Mouse (Mus musculus): ENCODE measurements around the gene Pafah1b1.

Pafah1b1 gene

GRCm38 (mm10) chr11:74724235-74724791, at the start of gene Pafah1b1:
TSS of gene Pafah1b1 (minus strand) at chr11:74724670.
- peak; percentile 84 for DNase-seq (ENCODE audit: low read depth, low spot score)

GRCm38 (mm10) chr11:74772386-74772785, 47.9 kb upstream of the Pafah1b1 start:
- DNase-seq (ENCODE audit: low read depth, low spot score): no peak

GRCm38 (mm10) chr11:74771650-74772049, 47.2 kb upstream of the Pafah1b1 start:
- DNase-seq (ENCODE audit: low read depth, low spot score): peak; percentile 21

- peak; percentile 54 for DNase-seq (ENCODE audit: low read depth, low spot score)
Observed at GRCm38 (mm10) chr11:74771234-74771633, 46.8 kb upstream of the Pafah1b1 start.

GRCm38 (mm10) chr11:74770595-74771207, 46.2 kb upstream of the Pafah1b1 start, which contains the start of gene Mettl16:
TSS of gene Mettl16 (plus strand) at chr11:74770830.
- DNase-seq (ENCODE audit: low read depth, low spot score): peak; percentile 99

GRCm38 (mm10) chr11:74770037-74770436, 45.6 kb upstream of the Pafah1b1 start:
- DNase-seq (ENCODE audit: low read depth, low spot score): no peak

GRCm38 (mm10) chr11:74768045-74768444, 43.6 kb upstream of the Pafah1b1 start:
- peak; percentile 46 for DNase-seq (ENCODE audit: low read depth, low spot score)

GRCm38 (mm10) chr11:74767469-74767868, 43.0 kb upstream of the Pafah1b1 start:
- no peak for DNase-seq (ENCODE audit: low read depth, low spot score)

GRCm38 (mm10) chr11:74763960-74764625, 39.6 kb upstream of the Pafah1b1 start:
- DNase-seq (ENCODE audit: low read depth, low spot score): peak; percentile 52

GRCm38 (mm10) chr11:74761011-74761705, 36.7 kb upstream of the Pafah1b1 start:
- no peak for DNase-seq (ENCODE audit: low read depth, low spot score)

- no peak for DNase-seq (ENCODE audit: low read depth, low spot score)
Observed at GRCm38 (mm10) chr11:74756631-74757030, 32.2 kb upstream of the Pafah1b1 start.

- no peak for DNase-seq (ENCODE audit: low read depth, low spot score)
Observed at GRCm38 (mm10) chr11:74751352-74752066, 27.0 kb upstream of the Pafah1b1 start.

GRCm38 (mm10) chr11:74750662-74751351, 26.3 kb upstream of the Pafah1b1 start:
- no peak for DNase-seq (ENCODE audit: low read depth, low spot score)

- DNase-seq (ENCODE audit: low read depth, low spot score): no peak
Observed at GRCm38 (mm10) chr11:74749241-74749640, 24.8 kb upstream of the Pafah1b1 start.

GRCm38 (mm10) chr11:74748022-74748421, 23.6 kb upstream of the Pafah1b1 start:
- DNase-seq (ENCODE audit: low read depth, low spot score): no peak

- DNase-seq (ENCODE audit: low read depth, low spot score): no peak
Observed at GRCm38 (mm10) chr11:74737861-74738260, 13.4 kb upstream of the Pafah1b1 start.

GRCm38 (mm10) chr11:74734917-74735316, 10.4 kb upstream of the Pafah1b1 start:
- DNase-seq (ENCODE audit: low read depth, low spot score): no peak

- peak; percentile 22 for DNase-seq (ENCODE audit: low read depth, low spot score)
Observed at GRCm38 (mm10) chr11:74725181-74725580, 711 bp upstream of the Pafah1b1 start.

- peak; percentile 82 for DNase-seq (ENCODE audit: low read depth, low spot score)
Observed at GRCm38 (mm10) chr11:74723357-74724234, 874 bp downstream of the Pafah1b1 start.

GRCm38 (mm10) chr11:74721971-74722370, 2.5 kb downstream of the Pafah1b1 start:
- no peak for DNase-seq (ENCODE audit: low read depth, low spot score)

Measured in 3T3-L1 (cell line).